Mouse (Mus musculus) limb, embryonic 13.5 days (tissue): ENCODE results near the gene Med21. TPM values are rescaled to one million over a fixed set of nuclear protein-coding genes. Genes with fewer than 3 reads are reported as not detected.

Experiments used
- ATAC-seq: fragments of 200-750 bp; cut with Nextera tagmentation; 2 replicates; pipeline ENCODE4 v1.8.0; 2017; ENCODE audit warnings: low read depth, moderate number of reproducible peaks, moderate TSS enrichment; ENCODE audit not compliant: low FRiP score
- H3K27ac ChIP-seq: fragments of 300-500 bp; sonication (generic); 2 replicates; pipeline ENCODE4 v1.5.1; 2015; ENCODE audit warnings: inconsistent platforms, mild to moderate bottlenecking, moderate library complexity
- H3K27me3 ChIP-seq: fragments of 300-500 bp; sonication (generic); 2 replicates; pipeline ENCODE4 v1.6.1; 2015; ENCODE audit warnings: mild to moderate bottlenecking, inconsistent platforms
- H3K36me3 ChIP-seq: fragments of 300-500 bp; sonication (generic); 2 replicates; pipeline ENCODE4 v1.6.1; 2015; ENCODE audit warnings: inconsistent platforms, mild to moderate bottlenecking, moderate library complexity
- H3K4me1 ChIP-seq: fragments of 300-500 bp; sonication (generic); 2 replicates; pipeline ENCODE4 v1.6.1; 2015; ENCODE audit warnings: inconsistent platforms
- H3K4me2 ChIP-seq: fragments of 300-500 bp; sonication (generic); replicated peaks from 2 replicates; pipeline ENCODE4 v1.6.1; 2015; ENCODE audit warnings: inconsistent platforms, mild to moderate bottlenecking, moderate library complexity
- H3K4me3 ChIP-seq: fragments of 300-500 bp; sonication (generic); 2 replicates; pipeline ENCODE4 v1.5.1; 2015; ENCODE audit warnings: moderate library complexity, mild to moderate bottlenecking, inconsistent platforms
- H3K9ac ChIP-seq: fragments of 300-500 bp; sonication (generic); 2 replicates; pipeline ENCODE4 v1.6.1; 2015; ENCODE audit warnings: mild to moderate bottlenecking, inconsistent platforms
- H3K9me3 ChIP-seq: fragments of 300-500 bp; sonication (generic); 2 replicates; pipeline ENCODE4 v1.6.1; 2016; ENCODE audit warnings: inconsistent platforms
- WGBS: fragments of 180-500 bp; shearing (Covaris S2); methylation state at CpG from one replicate; pipeline ENCODE4 v1.1.7; 2015; 5-methylcytosine and 5-hydroxymethylcytosine counted together
- polyA plus RNA-seq: library from polyadenylated mRNA; unstranded; fragments of >200 nt; fragmentation: Nextera tagmentation; extraction: Ambion mirVana; gene quantifications from 2 replicates; pipeline ENCODE4 v1.2.1, GENCODE M21; 2015

Med21 gene
- polyA plus RNA-seq, 1 experiment from 2014 or later: 165 TPM

- peak overlapping the region; percentile 78; the same call in 1 of the 2 replicates for H3K27ac ChIP-seq
- 32% methylated on average over 11 of the region's 11 CpGs for WGBS
- H3K9me3 ChIP-seq: no peaks in the 10 kb centered on the region
- peaks cover 9% of the 10 kb centered on the region for H3K4me1 ChIP-seq
- ATAC-seq: no peak
- peak overlapping the region; percentile 75 for H3K4me3 ChIP-seq
- H3K9ac ChIP-seq: peak overlapping the region; percentile 92
- no peaks in the 10 kb centered on the region for H3K27me3 ChIP-seq
- no peaks in the 10 kb centered on the region for H3K36me3 ChIP-seq
- H3K4me2 ChIP-seq: peak overlapping the region; percentile 82
Observed at GRCm38 (mm10) chr6:146643184-146643570, 830 bp downstream of the Med21 start.

GRCm38 (mm10) chr6:146650013-146650412 lies 7.7 kb downstream of the Med21 start:
- Histone ChIP-seq H3K9ac (no peak overlapping the region), H3K27ac (no peak overlapping the region), H3K4me3 (no peak overlapping the region), H3K36me3 (peaks cover 13% of the 10 kb centered on the region), H3K4me2 (no peak overlapping the region), H3K4me1 (no peaks in the 10 kb centered on the region), H3K9me3 (no peaks in the 10 kb centered on the region), H3K27me3 (no peaks in the 10 kb centered on the region)
- no peak for ATAC-seq
- WGBS: 89% methylated on average over 2 of the region's 2 CpGs

- Histone ChIP-seq H3K4me1 (no peaks in the 10 kb centered on the region), H3K27ac (no peak overlapping the region), H3K9me3 (no peaks in the 10 kb centered on the region), H3K9ac (no peak overlapping the region), H3K4me3 (no peak overlapping the region), H3K27me3 (no peaks in the 10 kb centered on the region), H3K36me3 (peaks cover 13% of the 10 kb centered on the region), H3K4me2 (no peak overlapping the region)
- ATAC-seq: no peak
Observed at GRCm38 (mm10) chr6:146651431-146651830, 9.1 kb downstream of the Med21 start.

- Histone ChIP-seq H3K9me3 (no peaks in the 10 kb centered on the region), H3K9ac (no peak overlapping the region), H3K4me3 (no peak overlapping the region), H3K27ac (no peak overlapping the region), H3K36me3 (peaks cover 13% of the 10 kb centered on the region), H3K27me3 (no peaks in the 10 kb centered on the region), H3K4me2 (no peak overlapping the region), H3K4me1 (no peaks in the 10 kb centered on the region)
- WGBS: 64% methylated on average over 3 of the region's 3 CpGs
- no peak for ATAC-seq
Observed at GRCm38 (mm10) chr6:146653197-146653596, 10.8 kb downstream of the Med21 start.

GRCm38 (mm10) chr6:146660591-146660990 lies 18.2 kb downstream of the Med21 start:
- H3K9me3 ChIP-seq: no peaks in the 10 kb centered on the region
- no peak overlapping the region for H3K4me2 ChIP-seq
- H3K4me3 ChIP-seq: no peak overlapping the region
- ATAC-seq: no peak
- no peak overlapping the region for H3K27ac ChIP-seq
- no peaks in the 10 kb centered on the region for H3K4me1 ChIP-seq
- H3K36me3 ChIP-seq: no peaks in the 10 kb centered on the region
- no peak overlapping the region for H3K9ac ChIP-seq
- no peaks in the 10 kb centered on the region for H3K27me3 ChIP-seq
- 61% methylated on average over 2 of the region's 2 CpGs for WGBS

- WGBS: 81% methylated on average over 5 of the region's 5 CpGs
- H3K36me3 ChIP-seq: no peaks in the 10 kb centered on the region
- ATAC-seq: no peak
- H3K4me1 ChIP-seq: no peaks in the 10 kb centered on the region
- no peak overlapping the region for H3K4me3 ChIP-seq
- no peaks in the 10 kb centered on the region for H3K9me3 ChIP-seq
- H3K4me2 ChIP-seq: no peak overlapping the region
- no peaks in the 10 kb centered on the region for H3K27me3 ChIP-seq
- H3K27ac ChIP-seq: no peak overlapping the region
- H3K9ac ChIP-seq: no peak overlapping the region
Observed at GRCm38 (mm10) chr6:146661655-146662054, 19.3 kb downstream of the Med21 start.

- Histone ChIP-seq H3K27me3 (no peaks in the 10 kb centered on the region), H3K36me3 (no peaks in the 10 kb centered on the region), H3K9ac (no peak overlapping the region), H3K9me3 (no peaks in the 10 kb centered on the region), H3K27ac (no peak overlapping the region), H3K4me1 (no peaks in the 10 kb centered on the region), H3K4me2 (no peak overlapping the region), H3K4me3 (no peak overlapping the region)
- ATAC-seq: no peak
- 26% methylated on average over 5 of the region's 5 CpGs for WGBS
Observed at GRCm38 (mm10) chr6:146662679-146663078, 20.3 kb downstream of the Med21 start.

GRCm38 (mm10) chr6:146664116-146664515 lies 21.8 kb downstream of the Med21 start:
- Histone ChIP-seq H3K27me3 (no peaks in the 10 kb centered on the region), H3K4me2 (no peak overlapping the region), H3K9me3 (no peaks in the 10 kb centered on the region), H3K36me3 (no peaks in the 10 kb centered on the region), H3K27ac (no peak overlapping the region), H3K4me3 (no peak overlapping the region), H3K4me1 (no peaks in the 10 kb centered on the region), H3K9ac (no peak overlapping the region)
- WGBS: 71% methylated on average over 5 of the region's 5 CpGs
- no peak for ATAC-seq

GRCm38 (mm10) chr6:146664917-146665316 lies 22.6 kb downstream of the Med21 start:
- Histone ChIP-seq H3K27me3 (no peaks in the 10 kb centered on the region), H3K27ac (no peak overlapping the region), H3K4me2 (no peak overlapping the region), H3K9me3 (0 out of 2 replicates have a peak, but pooled peaks cover under 1% of the 10 kb centered on the region), H3K36me3 (no peaks in the 10 kb centered on the region), H3K9ac (no peak overlapping the region), H3K4me3 (no peak overlapping the region), H3K4me1 (no peaks in the 10 kb centered on the region)
- ATAC-seq: no peak
- 89% methylated on average over 5 of the region's 5 CpGs for WGBS

- H3K9ac ChIP-seq: no peak overlapping the region
- no peak overlapping the region for H3K4me2 ChIP-seq
- no peak overlapping the region for H3K27ac ChIP-seq
- 82% methylated on average over 2 of the region's 2 CpGs for WGBS
- ATAC-seq: no peak
- H3K4me1 ChIP-seq: no peaks in the 10 kb centered on the region
- H3K9me3 ChIP-seq: 0 out of 2 replicates have a peak, but pooled peaks cover 5% of the 10 kb centered on the region
- H3K27me3 ChIP-seq: no peaks in the 10 kb centered on the region
- no peak overlapping the region for H3K4me3 ChIP-seq
- H3K36me3 ChIP-seq: no peaks in the 10 kb centered on the region
Observed at GRCm38 (mm10) chr6:146665408-146665807, 23.1 kb downstream of the Med21 start.

GRCm38 (mm10) chr6:146666811-146667210 lies 24.5 kb downstream of the Med21 start:
- no peaks in the 10 kb centered on the region for H3K27me3 ChIP-seq
- WGBS: 79% methylated on average over 6 of the region's 6 CpGs
- 0 out of 2 replicates have a peak, but pooled peaks cover 7% of the 10 kb centered on the region for H3K9me3 ChIP-seq
- H3K27ac ChIP-seq: no peak overlapping the region
- ATAC-seq: no peak
- H3K4me1 ChIP-seq: no peaks in the 10 kb centered on the region
- H3K4me3 ChIP-seq: no peak overlapping the region
- no peak overlapping the region for H3K9ac ChIP-seq
- H3K4me2 ChIP-seq: no peak overlapping the region
- H3K36me3 ChIP-seq: no peaks in the 10 kb centered on the region

GRCm38 (mm10) chr6:146668606-146669005 lies 26.3 kb downstream of the Med21 start:
- Histone ChIP-seq H3K4me3 (no peak overlapping the region), H3K27me3 (no peaks in the 10 kb centered on the region), H3K36me3 (no peaks in the 10 kb centered on the region), H3K9ac (no peak overlapping the region), H3K27ac (no peak overlapping the region), H3K4me1 (no peaks in the 10 kb centered on the region), H3K4me2 (no peak overlapping the region), H3K9me3 (0 out of 2 replicates have a peak, but pooled peaks cover 7% of the 10 kb centered on the region)
- ATAC-seq: no peak

GRCm38 (mm10) chr6:146670956-146671855 lies 28.9 kb downstream of the Med21 start:
- Histone ChIP-seq H3K9ac (no peak overlapping the region), H3K4me2 (no peak overlapping the region), H3K9me3 (0 out of 2 replicates have a peak, but pooled peaks cover 7% of the 10 kb centered on the region), H3K27me3 (no peaks in the 10 kb centered on the region), H3K36me3 (no peaks in the 10 kb centered on the region), H3K4me1 (no peaks in the 10 kb centered on the region), H3K4me3 (no peak overlapping the region), H3K27ac (no peak overlapping the region)
- no peak for ATAC-seq
- 89% methylated on average over 15 of the region's 15 CpGs for WGBS
